Mouse (Mus musculus): ENCODE measurements around the gene Psmc4.

DNA sequence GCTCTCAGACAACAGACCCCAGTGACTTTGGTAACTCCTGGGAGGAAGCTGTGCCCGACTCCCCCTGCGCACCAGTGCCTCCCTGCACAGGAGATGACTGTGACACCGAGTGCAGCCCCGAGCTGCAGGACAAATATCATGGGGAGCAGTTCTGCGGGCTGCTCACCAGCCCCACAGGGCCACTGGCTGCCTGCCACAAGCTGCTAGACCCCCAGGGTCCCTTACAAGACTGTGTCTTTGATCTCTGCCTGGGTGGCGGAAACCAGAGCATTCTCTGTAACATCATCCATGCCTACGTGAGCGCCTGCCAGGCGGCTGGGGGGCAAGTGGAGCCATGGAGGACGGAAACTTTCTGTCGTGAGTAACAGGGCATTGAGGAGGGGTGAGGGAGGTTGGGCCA, 43.6 kb upstream of the Psmc4 start:
- TF ChIP-seq CTCF (IDR thresholded peaks at IDR 0.05; ENCODE audit: low read depth) (no peak), EP300 (IDR thresholded peaks at IDR 0.05; ENCODE audit: low read depth) (no peak)

Data from heart, postnatal 0 days (tissue).